Mouse (Mus musculus): ENCODE measurements around the gene Nrtn.
A peak's percentile ranks its signal among the peaks of the same experiment; 100 is the strongest.

Gene Nrtn

DNA sequence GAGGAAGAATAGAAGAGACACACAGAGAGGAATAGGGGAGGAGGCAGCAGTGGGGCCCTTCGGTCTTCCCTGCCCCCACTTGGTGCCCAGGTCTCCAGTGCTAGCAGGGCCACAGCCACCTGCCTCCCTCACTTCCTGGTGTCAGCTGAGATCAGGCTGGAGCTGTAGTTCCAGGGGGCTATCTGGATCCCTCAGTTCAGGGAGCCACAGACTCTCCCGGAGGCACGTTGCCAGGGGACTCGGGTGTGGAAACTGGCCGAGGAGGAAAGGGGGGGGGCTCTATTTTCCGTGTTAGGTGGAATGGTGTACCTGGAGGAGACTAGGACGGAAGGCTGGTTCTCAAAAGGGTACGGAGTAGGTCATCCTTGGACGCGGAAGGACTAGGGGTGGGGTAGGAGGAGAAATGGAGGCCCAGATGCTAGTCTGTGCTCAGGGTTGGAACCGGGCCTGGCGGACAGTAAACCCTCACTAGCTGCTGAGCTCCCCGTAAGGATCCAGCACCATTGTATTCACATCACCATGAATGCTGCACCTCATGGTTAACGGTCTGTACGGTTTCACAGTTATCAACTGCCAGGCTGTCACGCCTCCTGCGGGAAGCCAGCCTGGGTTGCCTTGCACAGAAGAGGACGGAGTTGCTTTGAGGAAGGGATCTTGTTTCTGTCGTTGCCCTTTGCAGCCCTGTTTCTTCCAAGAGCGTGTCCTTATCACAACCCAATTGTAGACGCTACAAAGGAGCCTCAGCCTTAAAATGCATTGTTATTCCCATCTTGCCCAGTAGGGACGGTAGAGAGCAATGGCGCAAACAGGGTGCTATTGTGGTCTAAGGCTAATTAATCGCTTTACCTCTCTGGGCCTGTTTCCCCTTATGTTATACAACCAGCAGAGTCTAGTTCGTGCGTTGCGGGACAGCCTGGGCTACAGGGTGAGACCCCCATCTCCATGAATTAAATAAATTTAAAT is 5.7 kb upstream of the Nrtn start:
- peak; percentile 90 for DNase-seq (ENCODE audit: low read depth, low spot score)

DNA sequence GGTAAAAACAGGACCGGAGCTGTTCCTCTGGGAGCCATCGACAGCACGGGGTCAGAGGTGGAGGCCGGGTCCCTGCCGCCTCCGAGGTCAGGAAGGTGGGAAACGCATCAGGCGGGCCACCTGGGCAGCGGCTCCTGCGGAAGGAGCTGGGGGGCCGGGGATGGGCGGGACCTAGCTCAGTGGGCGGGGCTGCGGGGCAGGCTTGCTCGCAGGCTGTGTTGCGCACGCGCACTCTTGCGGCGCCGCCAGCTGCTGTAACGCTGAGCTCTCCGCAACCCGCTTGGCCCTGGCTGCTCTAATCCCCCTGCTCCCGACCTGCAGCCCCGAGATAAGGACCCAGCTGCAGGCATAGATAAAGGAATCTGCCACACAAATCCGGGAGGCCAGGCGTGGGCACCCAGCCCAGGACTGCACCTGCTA is 4.7 kb upstream of the Nrtn start:
- DNase-seq (ENCODE audit: low read depth, low spot score) = peak; percentile 95

DNA sequence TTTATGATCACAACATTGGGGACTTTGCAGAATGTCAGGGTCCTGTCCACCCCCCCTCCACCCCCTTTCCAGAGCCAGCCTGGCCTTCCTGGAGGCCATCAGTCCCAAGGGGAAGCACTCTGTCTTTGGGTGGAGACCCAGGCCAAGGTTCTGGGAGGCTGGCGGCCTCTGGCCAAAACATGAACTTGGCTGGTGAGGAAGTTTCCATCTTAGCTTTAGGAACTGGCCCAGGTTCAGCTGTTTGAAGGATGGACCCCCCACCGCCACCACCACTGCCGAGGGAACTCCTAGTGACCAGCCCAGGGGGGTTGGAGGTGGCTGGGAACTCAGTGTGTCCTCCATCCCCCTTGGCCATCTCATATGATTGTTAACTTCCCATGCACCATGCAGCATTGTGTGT is 3.7 kb upstream of the Nrtn start:
- no peak for DNase-seq (ENCODE audit: low read depth, low spot score)

DNA sequence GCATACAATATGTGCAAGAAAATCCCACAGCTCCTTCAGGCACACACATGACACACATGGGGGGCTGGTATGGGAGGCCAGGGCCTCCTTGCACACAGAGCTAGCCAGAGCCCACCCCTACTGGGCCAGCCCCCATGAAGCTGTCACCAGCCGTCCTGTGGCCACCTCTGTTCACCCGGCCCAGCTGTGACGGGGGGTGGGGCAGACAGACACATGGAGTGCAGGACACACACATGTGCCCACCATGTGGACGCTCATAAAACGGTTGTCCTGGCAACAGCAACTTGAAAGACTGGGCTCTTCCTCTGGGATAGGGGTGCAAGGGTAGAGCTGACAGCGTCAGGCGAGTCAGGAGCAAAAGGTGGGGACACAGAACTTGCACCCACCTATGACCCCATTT is 1.9 kb upstream of the Nrtn start:
- DNase-seq (ENCODE audit: low read depth, low spot score) = no peak

DNA sequence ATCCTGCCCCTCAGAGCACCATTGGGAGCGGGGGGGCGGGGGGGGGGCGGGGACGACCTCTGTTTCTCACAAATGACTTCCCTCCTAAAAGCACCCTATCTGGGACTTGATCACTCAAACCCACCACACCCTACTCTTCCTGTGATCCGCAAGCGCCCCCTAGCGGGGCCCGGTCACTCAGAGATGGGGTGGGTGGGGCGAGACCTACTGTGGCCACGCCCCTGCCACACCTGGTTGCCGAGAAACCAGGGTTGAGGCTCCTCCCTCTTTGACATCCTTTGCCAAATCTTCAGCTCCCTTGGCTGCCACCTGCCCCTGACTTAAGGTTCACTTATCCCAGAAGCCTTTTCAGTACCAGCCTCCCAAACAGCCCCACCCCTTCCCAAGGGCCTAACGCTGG is 802 bp upstream of the Nrtn start:
- DNase-seq (ENCODE audit: low read depth, low spot score) = peak; percentile 90

DNA sequence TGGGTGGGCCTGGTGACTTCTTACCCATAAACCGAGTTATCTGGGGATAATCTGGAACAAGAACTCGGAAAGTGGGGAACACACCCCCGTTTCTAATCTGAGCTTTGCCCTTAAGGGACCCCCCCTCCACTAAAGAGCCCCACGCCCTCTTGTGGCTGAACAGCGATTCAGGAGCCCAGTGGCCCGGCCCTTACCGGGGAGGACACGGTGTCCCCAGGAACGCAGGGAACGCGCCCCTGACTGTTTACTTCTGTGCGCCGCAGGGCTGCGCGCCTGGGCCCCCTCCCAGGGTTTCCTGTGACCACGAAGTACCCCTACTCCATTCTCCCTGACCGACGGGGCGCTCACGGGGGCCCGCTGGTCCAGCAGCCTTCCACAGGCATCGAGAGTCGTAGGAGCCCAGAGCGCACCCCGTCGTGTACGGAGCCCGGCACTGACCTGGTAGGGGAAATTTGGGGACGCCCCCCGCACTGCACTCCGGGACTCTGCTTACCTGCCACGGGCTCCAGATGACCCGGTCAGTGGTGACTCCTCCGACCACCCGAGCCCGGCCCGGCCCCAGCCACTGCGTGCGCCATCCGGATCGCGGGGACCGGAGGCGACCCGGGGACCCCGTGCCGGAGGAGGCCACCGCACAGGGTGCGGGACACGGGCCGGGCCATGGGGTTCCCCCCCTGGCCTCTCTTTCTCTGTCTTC is 479 bp downstream of the Nrtn start:
- peak; percentile 47 for DNase-seq (ENCODE audit: low read depth, low spot score)

DNA sequence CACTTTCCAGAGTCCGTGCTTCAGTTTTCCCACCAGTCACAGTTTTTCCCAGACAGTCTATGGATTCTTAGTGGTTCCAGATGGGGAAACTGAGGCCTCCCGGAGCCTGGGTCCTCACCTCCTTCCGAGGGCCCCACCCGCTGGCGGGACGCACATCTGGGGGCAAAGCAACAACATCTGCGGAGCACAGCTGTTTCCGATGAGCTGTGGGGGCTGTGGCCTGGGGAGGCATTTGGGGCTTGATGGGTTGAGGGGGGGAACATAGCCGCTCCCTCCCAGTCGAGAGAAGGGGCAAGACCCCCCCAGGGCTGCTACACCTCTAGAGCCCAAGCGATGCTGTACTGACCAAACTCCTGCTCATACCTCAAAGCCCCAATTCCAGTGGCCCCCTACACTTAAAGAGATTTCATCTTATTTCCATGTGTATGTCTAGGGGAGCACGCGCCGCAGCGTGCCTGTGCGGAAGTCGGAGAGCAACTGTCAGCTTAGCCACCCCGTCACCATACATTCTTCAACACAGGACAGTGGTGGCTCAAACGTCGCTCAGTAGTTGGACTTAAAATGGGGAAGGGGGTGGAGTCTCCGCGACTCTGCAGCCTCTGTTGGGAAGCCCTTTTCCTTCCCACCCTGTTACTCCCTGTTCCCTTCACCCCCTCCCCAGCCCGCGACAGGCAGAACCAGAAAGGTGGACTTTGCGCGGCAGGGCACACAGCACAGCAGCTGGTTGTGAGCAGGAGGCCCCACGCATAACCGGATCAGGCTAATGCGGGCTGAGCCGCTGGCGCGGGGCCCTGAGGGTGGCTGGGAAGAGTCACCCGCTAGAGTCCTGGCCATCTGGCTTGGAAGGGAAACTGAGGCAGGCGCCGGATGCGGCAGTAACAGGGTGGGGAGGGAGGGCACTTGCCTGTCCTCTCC is 2.8 kb downstream of the Nrtn start:
- DNase-seq (ENCODE audit: low read depth, low spot score) = no peak

DNA sequence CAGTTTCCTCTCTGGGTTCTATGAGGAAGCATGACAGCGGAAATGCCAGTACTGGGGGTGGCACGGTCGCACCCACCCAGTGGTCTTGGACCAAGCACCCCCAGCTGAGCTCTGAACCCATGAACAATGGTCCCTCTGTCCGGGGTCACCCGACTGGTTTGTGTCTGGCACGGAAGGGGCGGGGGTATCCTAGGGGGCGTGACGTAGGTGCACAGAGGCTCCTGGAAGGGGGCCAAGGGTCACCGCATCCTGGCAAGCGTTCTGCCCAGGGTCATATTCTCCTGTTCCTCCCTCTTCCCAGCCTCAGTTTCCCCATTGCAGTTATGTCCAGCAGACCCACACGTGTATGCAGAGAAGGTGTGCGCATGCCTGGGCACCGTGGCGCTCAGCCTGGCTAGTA is 3.9 kb downstream of the Nrtn start:
- DNase-seq (ENCODE audit: low read depth, low spot score) = no peak

DNA sequence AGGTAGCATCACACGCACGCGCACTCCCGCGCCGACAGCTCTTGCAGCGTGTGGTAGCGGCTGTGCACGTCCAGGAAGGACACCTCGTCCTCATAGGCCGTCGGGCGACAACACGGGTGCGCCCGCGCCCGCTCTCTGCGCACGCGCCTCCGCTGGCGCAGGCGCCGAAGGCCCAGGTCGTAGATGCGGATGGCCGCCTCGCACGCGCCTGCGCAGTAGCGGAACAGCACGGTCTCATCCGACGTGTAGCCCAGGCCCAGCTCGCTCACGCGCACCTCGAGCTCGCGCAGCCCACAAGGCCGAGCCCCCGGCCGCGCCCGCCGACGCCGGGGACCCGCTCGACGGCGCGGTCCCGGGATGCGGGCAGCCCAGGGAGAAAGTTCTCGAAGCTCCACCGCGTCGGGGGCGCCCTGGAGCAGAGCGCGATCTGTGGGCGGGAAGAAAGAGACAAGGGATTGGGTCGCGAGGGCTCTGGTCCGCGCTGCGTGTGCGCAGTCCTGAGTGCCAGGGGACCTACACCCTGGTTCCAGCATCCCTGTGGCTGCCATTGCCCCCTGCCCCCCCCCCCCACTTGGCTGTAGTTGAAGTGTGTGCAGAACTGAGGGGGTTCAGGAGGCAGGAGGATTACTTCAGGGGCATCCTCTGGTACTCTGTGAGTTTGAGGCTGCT is 5.8 kb downstream of the Nrtn start:
- DNase-seq (ENCODE audit: low read depth, low spot score) = no peak

DNA sequence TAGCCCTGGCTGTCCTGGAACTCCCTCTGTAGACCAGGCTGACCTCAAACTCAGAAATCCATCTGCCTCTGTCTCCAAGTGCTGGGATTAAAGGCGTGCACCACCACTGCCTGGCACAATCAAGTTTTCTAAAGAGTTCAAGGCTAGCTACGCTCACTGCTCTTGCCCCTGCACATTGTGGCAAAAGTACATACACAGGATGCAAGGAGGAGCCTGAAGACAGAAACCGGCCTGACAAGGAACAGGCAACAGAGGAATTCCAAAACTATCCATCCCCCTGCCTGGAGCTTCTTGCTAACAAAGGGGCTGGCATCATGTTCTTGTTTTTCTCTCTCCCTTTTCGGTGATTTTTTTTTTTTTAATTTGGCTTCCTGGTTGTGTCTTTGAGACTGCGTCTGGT is 13.2 kb downstream of the Nrtn start:
- DNase-seq (ENCODE audit: low read depth, low spot score) = no peak

DNA sequence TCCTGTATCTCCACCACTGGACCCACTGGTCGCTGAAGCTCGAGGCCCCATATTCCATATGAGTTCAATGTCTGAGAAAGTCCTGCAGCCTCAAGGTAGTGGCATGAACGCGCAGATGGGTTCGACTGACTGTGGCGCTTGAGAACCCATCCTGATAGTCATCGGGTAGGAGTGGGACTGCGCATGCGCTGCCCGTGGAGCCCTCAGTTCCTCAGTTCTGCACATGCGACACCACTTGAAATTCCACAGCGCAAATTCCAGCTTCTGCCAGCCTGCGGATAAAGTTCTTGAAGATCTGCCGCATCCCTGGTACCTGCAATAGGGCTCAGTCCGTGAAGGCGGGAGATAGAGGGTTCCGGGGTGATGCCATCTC is 16.6 kb downstream of the Nrtn start:
- DNase-seq (ENCODE audit: low read depth, low spot score) = peak; percentile 83

DNA sequence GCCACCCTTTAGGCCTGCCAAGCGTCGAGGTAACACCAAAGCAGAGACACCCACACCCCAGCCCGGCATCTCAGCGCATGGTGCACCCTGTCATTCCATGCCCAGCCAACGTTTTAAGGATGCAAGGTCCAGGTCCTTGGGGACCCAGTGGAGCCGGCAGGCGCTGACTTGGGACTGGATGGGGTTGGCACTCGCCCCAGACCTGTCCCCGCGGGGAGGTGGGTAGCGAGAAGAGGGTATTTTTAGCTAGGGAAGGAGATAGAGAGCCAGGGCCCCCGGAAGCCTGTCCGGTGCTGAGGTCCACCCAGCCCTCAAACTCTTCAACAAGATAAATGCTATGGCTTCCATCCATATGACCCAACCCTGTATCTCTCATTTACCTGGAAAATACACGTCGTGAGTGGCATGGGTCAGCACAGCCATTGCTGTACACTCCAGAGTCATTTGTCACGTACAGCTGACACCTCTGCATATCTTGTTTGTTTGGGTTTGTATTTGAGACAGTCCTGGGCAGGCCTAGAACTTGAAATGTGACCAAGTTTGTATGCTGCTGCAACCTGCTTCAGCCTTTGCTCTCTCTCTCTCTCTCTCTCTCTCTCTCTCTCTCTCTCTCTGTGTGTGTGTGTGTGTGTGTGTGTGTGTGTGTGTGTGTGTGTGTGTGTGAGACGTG is 17.1 kb downstream of the Nrtn start:
- no peak for DNase-seq (ENCODE audit: low read depth, low spot score)

DNA sequence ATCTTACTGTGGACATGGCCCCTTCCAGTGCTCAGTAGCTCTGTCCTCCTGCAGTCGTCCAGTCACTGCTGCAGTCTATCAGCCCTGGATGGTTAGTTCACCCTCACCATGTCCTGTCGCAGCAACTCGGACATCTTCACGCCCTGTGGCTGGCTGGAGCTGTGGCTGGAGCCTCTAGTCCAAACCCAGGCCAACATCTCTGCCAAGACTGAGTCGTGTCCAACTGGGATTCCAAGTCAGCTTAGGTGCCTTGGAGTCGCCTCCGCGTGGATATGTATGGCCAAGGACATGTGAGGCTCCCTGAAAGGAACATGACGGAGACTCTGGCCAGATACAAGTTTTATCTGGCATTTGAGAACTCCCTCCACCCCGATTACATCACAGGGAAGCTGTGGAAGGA is 19.1 kb downstream of the Nrtn start:
- DNase-seq (ENCODE audit: low read depth, low spot score) = no peak

DNA sequence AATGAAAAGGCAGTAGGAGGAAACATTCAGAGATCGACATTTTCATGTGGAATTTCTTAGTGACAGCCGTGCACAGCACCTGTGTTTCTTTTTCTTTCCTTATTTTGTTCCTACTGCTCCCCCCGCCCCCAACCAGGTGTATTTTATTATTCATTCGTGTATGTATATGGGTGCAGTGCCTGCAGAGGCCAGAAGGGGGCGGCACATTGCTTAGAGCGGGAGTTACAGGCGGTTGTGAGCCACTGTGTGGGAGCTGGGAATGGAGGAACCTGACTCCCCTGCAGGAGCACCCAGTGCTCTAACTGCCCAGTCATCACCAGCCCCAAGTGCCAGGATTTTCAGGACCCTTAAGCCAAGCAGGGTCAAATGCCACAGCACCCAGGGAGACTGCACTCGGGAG is 20.8 kb downstream of the Nrtn start:
- peak; percentile 61 for DNase-seq (ENCODE audit: low read depth, low spot score)

DNA sequence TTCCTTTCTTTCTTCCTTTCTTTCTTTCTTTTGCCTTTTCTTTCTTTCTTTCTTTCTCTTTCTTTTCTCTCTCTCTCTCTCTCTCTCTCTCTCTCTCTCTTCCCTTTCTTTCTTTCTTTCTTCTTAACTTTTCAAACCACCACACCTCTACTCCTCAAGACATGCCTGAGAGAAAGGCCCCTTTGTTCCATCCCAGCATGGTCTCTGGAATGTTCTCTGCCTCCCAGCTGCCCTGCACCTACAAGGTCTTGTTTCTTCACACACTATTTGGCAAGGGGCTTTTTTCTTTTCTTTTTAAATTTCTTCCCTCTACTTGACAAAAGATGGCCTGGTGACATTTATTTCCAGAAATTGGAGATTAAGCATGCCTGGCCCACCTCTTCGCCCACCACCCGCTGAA is 27.7 kb downstream of the Nrtn start:
- DNase-seq (ENCODE audit: low read depth, low spot score) = no peak

DNA sequence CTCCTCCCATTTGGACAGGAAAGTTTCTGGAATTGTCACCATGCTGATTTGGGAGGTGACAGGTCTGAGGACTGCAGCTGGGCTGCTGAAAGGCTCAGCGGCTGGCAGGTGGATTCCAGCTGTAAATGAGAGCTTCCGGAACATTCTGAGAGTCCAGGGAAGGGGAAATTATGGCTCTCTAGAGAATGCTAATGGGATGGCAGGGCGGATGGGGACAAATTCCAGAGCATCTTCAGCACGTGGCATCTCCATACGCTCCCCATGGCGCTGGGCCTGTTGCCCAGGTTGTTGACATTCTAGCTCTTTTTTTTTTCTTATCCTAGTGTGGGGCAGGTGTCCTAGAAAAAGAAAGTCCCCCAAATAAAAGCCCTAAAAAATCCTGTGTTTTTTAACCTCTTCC is 28.2 kb downstream of the Nrtn start:
- DNase-seq (ENCODE audit: low read depth, low spot score) = no peak

DNA sequence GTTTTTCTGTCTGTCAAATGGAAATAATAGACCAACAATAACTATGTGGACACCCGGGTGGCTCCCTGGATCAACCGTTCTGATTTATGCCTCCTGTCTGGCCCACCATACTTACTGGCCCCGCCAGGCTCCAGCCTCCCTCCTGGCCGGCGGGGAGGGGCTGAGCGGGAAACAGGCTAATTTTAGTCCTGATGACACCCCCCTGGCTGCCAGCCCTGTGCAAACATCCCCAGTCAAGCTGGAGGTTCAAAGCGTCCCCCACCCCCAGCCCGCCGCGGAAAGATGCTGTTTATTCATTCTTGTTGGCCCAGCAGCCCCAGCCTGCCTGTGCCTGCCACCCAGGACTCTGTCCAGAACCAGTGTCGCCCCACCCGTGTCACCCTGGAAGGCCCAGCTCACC is 29.2 kb downstream of the Nrtn start:
- DNase-seq (ENCODE audit: low read depth, low spot score) = no peak

DNA sequence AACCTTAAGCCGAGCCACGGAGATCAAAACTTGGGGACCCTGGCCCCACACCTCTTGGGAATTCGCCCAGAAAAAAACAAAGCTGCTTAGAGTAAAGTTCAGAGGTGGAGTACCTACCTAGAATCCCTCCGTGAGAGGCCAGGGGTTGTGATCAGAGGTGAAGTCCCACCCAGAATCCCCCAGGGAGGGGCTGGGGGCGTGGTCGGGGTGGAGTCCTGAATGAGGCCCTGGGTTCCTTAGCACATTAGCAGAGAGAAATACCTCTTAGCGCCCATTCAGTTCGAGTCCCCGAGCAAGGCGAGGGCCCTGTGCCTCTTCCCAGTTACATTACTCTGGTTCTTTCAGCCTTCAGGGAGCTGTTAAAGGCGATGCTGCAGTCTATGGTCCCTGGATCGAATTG is 29.7 kb downstream of the Nrtn start:
- peak; percentile 74 for DNase-seq (ENCODE audit: low read depth, low spot score)

DNA sequence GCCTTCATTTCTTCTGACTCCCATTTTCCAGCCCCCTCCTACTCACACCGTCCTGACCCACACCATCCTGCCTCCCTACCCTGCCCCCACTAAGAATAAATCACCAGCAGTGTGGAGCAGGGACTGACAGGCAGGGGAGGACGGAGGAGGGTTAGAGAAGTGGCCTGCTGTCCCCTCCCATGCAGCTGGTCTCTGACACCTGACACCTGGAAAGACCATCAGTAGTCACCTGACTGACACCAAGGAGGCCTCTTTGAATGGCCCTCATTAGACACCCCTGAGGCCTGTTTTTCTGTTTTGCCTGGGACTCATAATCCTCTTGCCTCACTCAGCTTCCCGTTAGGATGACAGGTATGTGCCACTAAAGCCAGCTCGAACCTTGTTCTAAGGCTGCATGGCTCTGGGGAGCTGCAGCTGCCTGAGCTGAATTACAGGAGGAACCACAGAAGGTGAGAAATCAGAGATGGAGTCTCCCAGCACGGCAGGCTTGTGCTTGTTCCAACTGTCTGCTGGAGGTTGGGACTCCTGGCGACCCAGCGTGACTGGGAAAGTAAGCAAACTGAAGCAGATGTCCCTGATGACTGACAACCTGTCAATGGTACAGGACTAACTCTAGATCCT is 30.2 kb downstream of the Nrtn start:
- DNase-seq (ENCODE audit: low read depth, low spot score) = peak; percentile 56

DNA sequence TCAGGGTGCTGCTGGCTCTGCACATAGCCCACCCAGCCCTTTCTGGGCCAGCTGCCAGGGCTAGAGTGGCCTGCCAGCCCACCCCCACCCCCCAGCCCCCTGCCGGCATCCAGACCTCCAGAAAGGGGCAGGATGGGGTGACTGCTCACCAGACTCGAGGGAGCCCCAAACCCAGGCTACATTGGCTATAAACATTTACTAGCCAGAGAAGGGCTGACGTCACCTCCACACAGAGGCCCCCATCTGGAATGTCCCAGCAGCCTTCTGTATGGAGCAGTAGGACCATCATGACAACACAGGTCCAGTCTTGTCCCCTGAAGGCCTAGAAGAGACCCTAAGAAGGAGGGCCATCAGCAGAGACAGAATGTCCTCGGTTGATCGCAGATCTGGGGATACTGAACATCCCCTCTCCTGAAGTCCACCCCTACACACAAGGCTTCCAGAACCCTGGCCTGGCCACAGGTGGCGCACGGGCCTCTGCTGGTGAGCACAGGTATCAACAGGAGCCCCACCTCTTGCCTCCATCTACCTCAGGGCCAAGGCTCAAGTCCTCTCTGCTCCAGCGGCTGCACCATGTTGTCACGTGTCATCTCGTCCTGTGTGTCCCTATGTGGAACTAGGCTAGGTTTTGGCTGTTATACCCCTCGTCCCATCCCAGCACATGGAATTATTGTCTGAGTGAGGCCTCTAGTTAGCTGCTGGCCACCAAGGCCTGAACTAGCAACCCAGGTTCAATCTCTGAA is 33.7 kb downstream of the Nrtn start:
- DNase-seq (ENCODE audit: low read depth, low spot score) = no peak
